Mouse (Mus musculus) heart, embryonic 12.5 days (tissue): ENCODE results near the gene Amn. TPM values are rescaled to one million over a fixed set of nuclear protein-coding genes. Genes with fewer than 3 reads are reported as not detected.

ENCODE experiments used
- ATAC-seq: fragments of 200-750 bp; cut with Nextera tagmentation; 2 replicates; pipeline ENCODE4 v1.8.0; 2017; ENCODE audit warnings: moderate TSS enrichment, moderate library complexity; ENCODE audit not compliant: insufficient number of reproducible peaks, low FRiP score
- H3K27ac ChIP-seq: fragments of 300-500 bp; sonication (generic); 2 replicates; pipeline ENCODE4 v1.5.1; 2016; ENCODE audit warnings: mild to moderate bottlenecking, moderate library complexity; ENCODE audit not compliant: poor library complexity, severe bottlenecking
- H3K27me3 ChIP-seq: fragments of 300-500 bp; sonication (generic); replicated peaks from 2 replicates; pipeline ENCODE4 v1.6.1; 2016; ENCODE audit warnings: mild to moderate bottlenecking, moderate library complexity
- H3K36me3 ChIP-seq: fragments of 300-500 bp; sonication (generic); 2 replicates; pipeline ENCODE4 v1.6.1; 2016; ENCODE audit warnings: mild to moderate bottlenecking, moderate library complexity
- H3K4me1 ChIP-seq: fragments of 300-500 bp; sonication (generic); replicated peaks from 2 replicates; pipeline ENCODE4 v1.6.1; 2016; ENCODE audit warnings: mild to moderate bottlenecking
- H3K4me2 ChIP-seq: fragments of 300-500 bp; sonication (generic); 2 replicates; pipeline ENCODE4 v1.6.1; 2016; ENCODE audit warnings: mild to moderate bottlenecking, moderate library complexity
- H3K4me3 ChIP-seq: fragments of 300-500 bp; sonication (generic); 2 replicates; pipeline ENCODE4 v1.5.1; 2016; ENCODE audit warnings: mild to moderate bottlenecking
- H3K9ac ChIP-seq: fragments of 300-500 bp; sonication (generic); 2 replicates; pipeline ENCODE4 v1.6.1; 2016; ENCODE audit warnings: mild to moderate bottlenecking, moderate library complexity
- H3K9me3 ChIP-seq: fragments of 300-500 bp; sonication (generic); replicated peaks from 2 replicates; pipeline ENCODE4 v1.6.1; 2016; ENCODE audit warnings: mild to moderate bottlenecking, moderate library complexity
- WGBS: fragments of 180-500 bp; shearing (Covaris S2); methylation state at CpG from one replicate; pipeline ENCODE4 v1.1.7; 2016; 5-methylcytosine and 5-hydroxymethylcytosine counted together
- polyA plus RNA-seq: library from polyadenylated mRNA; unstranded; fragments of >200 nt; fragmentation: Nextera tagmentation; extraction: Ambion mirVana; gene quantifications from 2 replicates; pipeline ENCODE4 v1.2.1, GENCODE M21; 2016

Amn gene
- polyA plus RNA-seq, 1 experiment from 2014 or later = 2.0 TPM

DNA sequence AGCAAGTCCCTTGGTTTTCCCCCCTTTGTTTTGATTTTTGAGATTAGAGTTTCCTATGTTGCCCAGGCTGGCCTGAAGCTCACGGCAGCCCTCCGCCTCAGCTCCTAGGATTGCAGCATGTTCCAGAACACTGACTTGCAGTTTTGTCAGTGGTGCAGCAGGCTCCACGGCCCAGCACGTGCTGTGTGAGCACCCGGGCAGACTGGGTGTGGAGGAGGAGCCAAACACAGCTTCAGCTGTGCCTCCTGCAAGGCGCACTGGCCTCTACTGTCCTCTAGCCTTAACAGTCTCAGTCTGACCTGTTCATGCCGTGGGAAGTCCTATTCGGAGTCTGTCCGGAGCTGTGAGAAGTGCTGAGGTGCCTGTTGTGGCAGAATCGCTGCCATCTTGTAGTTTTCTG lies 31.0 kb upstream of the Amn start:
- ATAC-seq = no peak
- H3K27me3 ChIP-seq = no peaks in the 10 kb centered on the region
- H3K4me2 ChIP-seq = no peak overlapping the region
- H3K9ac ChIP-seq = no peak overlapping the region
- H3K36me3 ChIP-seq = peaks cover 36% of the 10 kb centered on the region
- no peaks in the 10 kb centered on the region for H3K9me3 ChIP-seq
- H3K27ac ChIP-seq = no peak overlapping the region
- H3K4me3 ChIP-seq = no peak overlapping the region
- 85% methylated on average over 10 of the region's 10 CpGs for WGBS
- peaks cover 9% of the 10 kb centered on the region for H3K4me1 ChIP-seq

DNA sequence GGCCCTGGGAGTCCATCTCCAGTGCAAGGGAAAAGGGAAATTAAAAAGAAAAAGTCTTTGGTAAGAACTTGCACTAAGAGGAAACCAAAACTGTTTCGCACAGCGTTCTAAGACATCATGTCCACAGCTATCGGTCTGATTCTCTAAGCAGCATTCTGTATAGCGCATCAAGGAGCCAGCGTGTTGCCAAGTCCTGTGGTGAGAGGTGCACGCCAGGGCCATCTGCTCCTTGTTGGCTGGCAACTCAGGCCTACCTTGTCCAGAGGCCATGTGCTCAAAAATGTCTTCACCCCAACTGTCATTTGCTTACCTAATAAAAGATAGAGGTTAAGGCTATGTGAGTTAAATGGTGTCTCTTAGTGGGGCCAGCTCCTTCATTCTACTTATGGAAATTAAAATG lies 29.0 kb upstream of the Amn start:
- no peak for ATAC-seq
- H3K4me3 ChIP-seq = no peak overlapping the region
- H3K27ac ChIP-seq = no peak overlapping the region
- no peaks in the 10 kb centered on the region for H3K9me3 ChIP-seq
- H3K9ac ChIP-seq = no peak overlapping the region
- 91% methylated on average over 6 of the region's 6 CpGs for WGBS
- H3K4me1 ChIP-seq = 0 out of 2 replicates have a peak, but pooled peaks cover 8% of the 10 kb centered on the region
- no peak overlapping the region for H3K4me2 ChIP-seq
- no peaks in the 10 kb centered on the region for H3K27me3 ChIP-seq
- H3K36me3 ChIP-seq = peaks cover 45% of the 10 kb centered on the region

DNA sequence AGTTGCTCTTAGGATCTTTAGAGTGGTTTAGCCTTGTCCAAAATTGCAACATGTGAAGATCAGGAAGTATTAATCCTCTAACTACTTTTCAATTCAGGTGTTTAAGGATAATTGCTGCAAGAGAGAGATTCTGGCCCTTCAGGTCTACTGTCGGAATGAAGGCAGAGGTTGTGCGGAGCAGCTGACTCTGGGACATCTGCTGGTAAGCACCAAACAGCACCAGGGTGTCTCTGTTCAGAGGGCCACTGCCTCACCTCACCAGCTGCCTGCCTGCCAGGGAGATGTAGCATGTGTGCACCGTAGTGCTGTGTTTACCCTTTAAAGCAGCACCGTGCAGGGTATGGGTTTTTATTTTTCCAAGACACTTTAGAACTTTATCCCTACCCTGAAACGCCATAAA lies 28.5 kb upstream of the Amn start:
- WGBS = 87% methylated on average over 5 of the region's 5 CpGs
- H3K4me1 ChIP-seq = 0 out of 2 replicates have a peak, but pooled peaks cover 8% of the 10 kb centered on the region
- ATAC-seq = no peak
- H3K27me3 ChIP-seq = no peaks in the 10 kb centered on the region
- H3K9me3 ChIP-seq = no peaks in the 10 kb centered on the region
- H3K4me3 ChIP-seq = no peak overlapping the region
- H3K9ac ChIP-seq = no peak overlapping the region
- H3K4me2 ChIP-seq = no peak overlapping the region
- peaks cover 45% of the 10 kb centered on the region for H3K36me3 ChIP-seq
- H3K27ac ChIP-seq = no peak overlapping the region

DNA sequence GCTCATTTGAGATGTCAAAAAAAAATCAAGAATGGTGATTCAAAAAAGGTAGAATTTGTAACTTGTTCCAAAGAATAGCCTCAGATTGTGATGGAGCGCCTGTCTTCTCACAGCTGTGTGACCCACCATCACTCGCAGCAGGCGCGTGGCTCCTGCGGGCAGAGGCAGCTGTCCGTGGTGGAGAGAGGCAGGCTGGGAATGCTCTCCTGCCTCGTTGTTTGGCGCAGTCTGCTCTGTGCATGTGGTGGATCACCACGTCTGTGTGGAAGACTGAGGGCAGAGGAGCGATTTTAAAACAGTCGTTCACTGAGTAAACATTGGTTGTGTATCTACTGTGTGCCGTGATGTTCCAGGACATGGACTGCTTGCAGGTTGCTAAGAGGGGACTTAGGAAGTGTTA lies 27.2 kb upstream of the Amn start:
- Histone ChIP-seq H3K27ac (no peak overlapping the region), H3K9ac (no peak overlapping the region), H3K4me2 (no peak overlapping the region), H3K27me3 (no peaks in the 10 kb centered on the region), H3K4me1 (0 out of 2 replicates have a peak, but pooled peaks cover 3% of the 10 kb centered on the region), H3K4me3 (no peak overlapping the region), H3K9me3 (no peaks in the 10 kb centered on the region), H3K36me3 (peaks cover 40% of the 10 kb centered on the region)
- no peak for ATAC-seq
- WGBS = 85% methylated on average over 12 of the region's 12 CpGs

DNA sequence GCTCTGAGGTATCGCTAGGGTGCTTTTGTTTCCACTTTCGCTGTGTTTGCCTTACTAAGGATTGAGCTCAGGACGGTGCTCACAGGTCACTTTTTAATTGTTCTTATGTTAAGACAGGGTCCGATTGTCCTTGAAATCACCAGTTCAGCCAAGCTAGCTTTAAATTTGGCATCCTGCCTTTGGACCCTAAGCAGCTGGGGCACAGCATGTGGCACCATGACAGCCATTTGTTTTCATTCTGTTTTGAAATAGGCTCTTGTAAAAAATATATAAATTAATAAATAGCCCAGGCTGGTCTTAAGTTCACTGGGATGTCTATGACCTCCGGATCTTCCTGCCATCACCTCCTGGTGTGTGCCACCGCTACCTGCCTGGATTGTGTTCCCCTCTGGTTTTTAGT lies 25.8 kb upstream of the Amn start:
- no peak overlapping the region for H3K4me3 ChIP-seq
- H3K27me3 ChIP-seq = no peaks in the 10 kb centered on the region
- peaks cover 37% of the 10 kb centered on the region for H3K36me3 ChIP-seq
- no peak overlapping the region for H3K9ac ChIP-seq
- WGBS = 86% methylated on average over 6 of the region's 6 CpGs
- no peaks in the 10 kb centered on the region for H3K9me3 ChIP-seq
- no peak for ATAC-seq
- H3K4me2 ChIP-seq = no peak overlapping the region
- no peak overlapping the region for H3K27ac ChIP-seq
- no peaks in the 10 kb centered on the region for H3K4me1 ChIP-seq

DNA sequence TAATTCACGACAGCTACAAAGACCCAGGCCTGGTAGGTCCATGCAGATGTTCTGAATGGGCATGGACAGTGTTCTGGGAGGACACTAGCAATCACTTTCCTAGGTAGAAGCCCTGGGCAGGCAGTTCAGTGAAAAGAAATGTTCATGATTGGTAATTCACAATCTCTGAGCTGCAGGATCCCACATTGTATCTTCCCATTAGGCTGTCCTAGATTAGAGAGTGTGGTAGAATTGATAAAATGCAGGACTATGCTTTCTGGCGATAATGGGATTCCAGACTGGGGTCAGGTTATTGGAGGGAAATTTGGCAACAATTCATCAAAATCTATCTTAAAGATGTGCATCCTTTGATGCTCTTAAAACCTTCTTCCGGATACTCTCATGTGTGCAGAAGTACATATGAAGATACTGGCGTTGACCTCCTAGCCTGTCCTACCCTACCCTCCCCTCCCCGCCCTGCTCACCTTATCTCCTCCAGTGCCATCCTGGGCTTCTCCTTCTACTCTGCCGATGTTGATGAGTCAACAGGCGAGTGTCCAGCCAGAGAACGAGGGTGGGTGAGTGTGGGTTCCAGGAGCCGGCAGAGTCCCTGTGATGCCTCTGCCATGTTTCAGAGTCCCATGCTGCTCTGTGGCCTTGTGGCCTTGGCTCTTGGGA lies 24.0 kb upstream of the Amn start:
- no peak for ATAC-seq
- H3K27ac ChIP-seq = no peak overlapping the region
- no peaks in the 10 kb centered on the region for H3K4me1 ChIP-seq
- no peaks in the 10 kb centered on the region for H3K9me3 ChIP-seq
- no peak overlapping the region for H3K9ac ChIP-seq
- H3K4me2 ChIP-seq = no peak overlapping the region
- no peaks in the 10 kb centered on the region for H3K27me3 ChIP-seq
- H3K36me3 ChIP-seq = peaks cover 44% of the 10 kb centered on the region
- 71% methylated on average over 9 of the region's 9 CpGs for WGBS
- H3K4me3 ChIP-seq = no peak overlapping the region

DNA sequence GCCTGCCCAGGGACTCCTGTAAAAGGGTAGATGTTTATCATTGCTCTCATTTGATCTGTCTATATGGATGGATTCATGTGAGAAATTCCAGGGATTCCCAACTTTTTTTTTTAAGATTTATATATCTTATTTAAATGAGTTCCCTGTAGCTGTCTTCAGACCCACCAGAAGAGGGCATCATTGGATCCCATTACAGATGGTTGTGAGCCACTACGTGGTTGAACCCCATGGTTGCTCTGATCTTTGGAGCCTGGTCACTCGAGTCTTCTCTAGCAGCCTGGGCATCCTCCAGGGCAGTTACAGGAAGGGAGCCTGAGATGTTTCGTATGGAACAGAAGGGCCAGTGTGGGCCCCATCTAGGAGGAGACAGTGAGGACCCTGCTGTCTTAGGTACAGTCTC lies 21.8 kb upstream of the Amn start:
- no peaks in the 10 kb centered on the region for H3K4me1 ChIP-seq
- peaks cover 35% of the 10 kb centered on the region for H3K36me3 ChIP-seq
- 60% methylated on average over 3 of the region's 3 CpGs for WGBS
- H3K4me2 ChIP-seq = no peak overlapping the region
- no peak for ATAC-seq
- no peak overlapping the region for H3K27ac ChIP-seq
- H3K4me3 ChIP-seq = no peak overlapping the region
- H3K9ac ChIP-seq = no peak overlapping the region
- H3K27me3 ChIP-seq = no peaks in the 10 kb centered on the region
- H3K9me3 ChIP-seq = no peaks in the 10 kb centered on the region

DNA sequence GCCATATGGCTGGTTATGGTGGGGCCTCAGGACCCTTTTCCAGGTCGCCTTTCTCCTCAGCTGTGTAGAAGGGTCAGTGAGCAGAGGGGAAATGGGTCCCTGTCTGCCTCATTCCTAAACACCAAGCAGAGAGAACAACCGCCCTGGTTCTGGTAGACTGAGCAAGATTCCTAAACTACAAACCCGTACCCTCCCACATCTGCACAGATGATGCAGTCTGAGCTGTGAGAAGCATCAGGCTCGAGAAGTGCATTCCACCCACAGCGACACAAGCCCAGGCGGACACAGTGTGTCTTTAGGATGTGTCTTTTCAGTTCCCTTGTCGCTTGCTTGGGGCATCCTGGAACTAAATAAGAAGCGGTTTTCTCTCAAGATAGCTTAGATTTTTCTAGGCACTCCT lies 20.8 kb upstream of the Amn start:
- 80% methylated on average over 8 of the region's 8 CpGs for WGBS

DNA sequence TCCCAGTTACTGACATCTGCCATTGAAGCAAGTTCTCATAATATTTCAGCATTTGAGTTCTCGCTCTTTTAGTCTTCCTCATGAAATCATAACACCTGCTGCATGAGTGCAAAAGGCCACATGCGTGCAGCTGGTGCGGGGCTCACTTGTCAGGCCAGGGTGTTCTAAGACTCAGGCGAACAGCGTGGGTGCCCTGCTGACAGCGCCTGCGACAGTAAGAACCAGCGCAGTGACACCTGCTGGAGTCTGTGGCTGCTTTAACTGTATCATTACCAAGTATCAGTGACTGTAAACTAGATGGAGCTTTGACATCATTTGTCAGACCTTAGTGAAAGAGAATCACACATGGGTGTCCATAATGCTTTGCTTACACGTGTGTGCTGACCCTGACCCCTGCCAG lies 19.7 kb upstream of the Amn start:
- Histone ChIP-seq H3K4me2 (no peak overlapping the region), H3K36me3 (peaks cover 33% of the 10 kb centered on the region), H3K27ac (no peak overlapping the region), H3K4me3 (no peak overlapping the region), H3K27me3 (no peaks in the 10 kb centered on the region), H3K9ac (no peak overlapping the region), H3K9me3 (no peaks in the 10 kb centered on the region), H3K4me1 (peaks cover 3% of the 10 kb centered on the region; the same call in 1 of the 2 replicates)
- ATAC-seq = no peak
- 65% methylated on average over 9 of the region's 9 CpGs for WGBS

More for the DNA sequence above, 20.8 kb upstream of the Amn start:
- Histone ChIP-seq H3K36me3 (peaks cover 31% of the 10 kb centered on the region), H3K27ac (no peak overlapping the region), H3K9ac (no peak overlapping the region), H3K4me3 (no peak overlapping the region), H3K4me2 (no peak overlapping the region), H3K27me3 (no peaks in the 10 kb centered on the region), H3K9me3 (no peaks in the 10 kb centered on the region), H3K4me1 (peaks cover under 1% of the 10 kb centered on the region; the same call in 1 of the 2 replicates)
- ATAC-seq = no peak

DNA sequence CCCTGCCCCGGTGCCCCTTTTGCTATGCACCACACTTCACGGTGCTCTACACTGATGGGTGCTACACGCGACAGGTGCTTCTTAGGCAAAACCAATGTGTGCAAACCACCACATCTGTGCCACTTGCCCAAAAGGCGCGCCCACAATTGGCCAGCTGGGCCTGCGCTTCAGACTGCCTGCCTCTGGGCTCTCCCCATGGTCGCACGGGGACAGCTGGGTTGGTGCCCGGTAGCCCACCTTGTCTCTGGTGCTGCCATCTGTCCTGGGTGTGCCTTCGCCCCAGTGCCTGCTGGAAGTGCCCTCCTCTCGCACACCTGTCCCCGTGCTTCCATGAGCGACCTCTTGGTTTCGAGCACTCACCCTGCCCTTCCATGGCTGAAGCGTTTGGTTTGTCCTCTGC lies 7.2 kb upstream of the Amn start:
- H3K36me3 ChIP-seq = peaks cover 37% of the 10 kb centered on the region
- H3K27ac ChIP-seq = no peak overlapping the region
- no peak overlapping the region for H3K4me2 ChIP-seq
- 93% methylated on average over 16 of the region's 16 CpGs for WGBS
- H3K9me3 ChIP-seq = no peaks in the 10 kb centered on the region
- ATAC-seq = no peak
- no peak overlapping the region for H3K4me3 ChIP-seq
- H3K27me3 ChIP-seq = peaks cover 14% of the 10 kb centered on the region
- H3K4me1 ChIP-seq = peaks cover 3% of the 10 kb centered on the region
- no peak overlapping the region for H3K9ac ChIP-seq

DNA sequence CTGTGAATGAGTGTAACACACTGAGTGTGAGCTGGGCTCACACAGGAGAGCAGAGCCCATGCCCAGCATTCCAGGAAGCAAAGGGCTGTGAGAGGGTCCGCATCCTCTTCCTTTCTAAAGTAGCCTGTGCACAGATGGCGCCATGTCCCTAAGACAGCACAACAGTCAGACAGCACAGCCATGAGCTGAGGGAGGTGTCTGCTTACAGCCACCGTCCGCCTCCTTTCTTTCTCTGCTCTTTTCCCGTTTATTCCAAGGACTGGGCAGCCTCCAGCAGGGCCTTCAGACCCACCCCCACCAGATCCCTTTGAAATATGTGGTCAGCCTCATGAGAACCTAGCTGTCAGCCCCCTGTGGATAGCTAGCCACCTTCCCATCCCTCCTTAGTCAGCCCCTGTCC lies 5.7 kb upstream of the Amn start:
- H3K36me3 ChIP-seq = peaks cover 34% of the 10 kb centered on the region
- peaks cover 29% of the 10 kb centered on the region for H3K27me3 ChIP-seq
- H3K9ac ChIP-seq = no peak overlapping the region
- 66% methylated on average over 5 of the region's 5 CpGs for WGBS
- H3K9me3 ChIP-seq = no peaks in the 10 kb centered on the region
- H3K4me2 ChIP-seq = no peak overlapping the region
- no peak for ATAC-seq
- H3K27ac ChIP-seq = no peak overlapping the region
- no peak overlapping the region for H3K4me3 ChIP-seq
- peaks cover 3% of the 10 kb centered on the region for H3K4me1 ChIP-seq

DNA sequence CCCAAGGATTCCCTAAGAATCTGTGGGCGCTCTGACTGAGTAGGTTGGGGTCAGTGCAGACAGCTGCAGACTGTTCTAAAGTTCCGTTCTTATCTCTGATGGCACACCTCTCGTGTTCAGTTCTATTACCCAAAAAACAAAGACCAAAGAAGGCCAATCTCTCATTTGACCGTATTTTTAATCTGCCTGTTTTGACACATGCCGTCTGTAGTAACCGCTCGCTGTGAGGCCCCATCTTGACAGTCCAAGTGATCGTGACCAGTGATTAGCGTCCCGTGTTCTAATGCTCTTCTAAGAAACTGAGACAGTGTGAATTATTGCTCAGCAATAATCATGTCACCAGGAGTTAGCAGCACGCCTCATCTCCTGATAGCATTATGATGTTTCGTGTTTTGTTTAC lies 4.3 kb upstream of the Amn start:
- H3K4me1 ChIP-seq = peaks cover 13% of the 10 kb centered on the region
- peaks cover 24% of the 10 kb centered on the region for H3K36me3 ChIP-seq
- H3K27me3 ChIP-seq = peaks cover 43% of the 10 kb centered on the region
- H3K4me2 ChIP-seq = no peak overlapping the region
- no peak overlapping the region for H3K4me3 ChIP-seq
- no peak for ATAC-seq
- H3K9me3 ChIP-seq = no peaks in the 10 kb centered on the region
- WGBS = 79% methylated on average over 12 of the region's 12 CpGs
- H3K9ac ChIP-seq = no peak overlapping the region
- no peak overlapping the region for H3K27ac ChIP-seq
